Mouse (Mus musculus): ENCODE data around the gene Rbbp6.

DNA sequence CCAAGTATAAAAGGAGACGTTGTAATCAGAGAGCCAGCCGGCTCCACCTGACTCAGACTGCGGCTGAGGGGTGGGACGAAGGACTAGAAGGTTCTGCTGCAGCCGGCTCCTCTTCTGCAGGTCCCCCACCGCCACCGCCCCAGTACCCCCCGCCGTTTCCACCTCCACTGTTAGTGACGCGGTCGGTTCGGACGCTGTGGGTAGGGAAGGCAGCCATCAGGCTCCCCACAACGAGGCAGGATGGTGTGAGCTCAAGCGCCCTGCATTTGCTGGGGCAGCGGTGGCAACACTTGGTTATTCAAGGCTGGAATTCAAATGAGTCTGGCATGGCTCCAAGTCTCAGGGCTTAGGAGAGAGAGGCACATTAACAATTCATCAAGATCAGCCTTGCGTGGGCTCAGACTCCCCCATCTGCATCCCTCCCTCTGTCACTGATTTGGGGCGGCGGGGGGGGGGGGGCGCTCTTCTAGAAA, 65.3 kb downstream of the Rbbp6 start:
- TF ChIP-seq EP300 (optimal IDR thresholded peaks at IDR 0.05): no peak
- no peak for TF ChIP-seq CTCF (IDR thresholded peaks at IDR 0.05; ENCODE audit: low read depth)
